Mouse (Mus musculus) induced T-regulatory cell, adult 2 months (primary cell): Measurements from ENCODE around the gene Wdr27.
"Not testable (repeated sequence)": the region's sequence is repeated elsewhere in the genome, so short reads cannot be mapped to it uniquely, and the experiment has no call there.

Experiments used
- DNase-seq: peaks from one replicate; pipeline ENCODE4 v3.0.0-alpha.2; 2012; ENCODE audit warnings: low read depth

Wdr27 gene

GRCm38 (mm10) chr17:14943009-14943728 lies at the start of gene Wdr27, which contains the start of gene 1600012H06Rik:
Gene Wdr27 (minus strand): TSS chr17:14943158.
Gene 1600012H06Rik (plus strand): TSS chr17:14943184.
- DNase-seq = peak; percentile 100

GRCm38 (mm10) chr17:14992522-14993138 lies 49.7 kb upstream of the Wdr27 start:
- DNase-seq = not testable (repeated sequence)

- DNase-seq = not testable (repeated sequence)
Measured at GRCm38 (mm10) chr17:14990116-14990702, 47.3 kb upstream of the Wdr27 start.

- DNase-seq = not testable (repeated sequence)
Measured at GRCm38 (mm10) chr17:14978362-14979038, 35.5 kb upstream of the Wdr27 start, which contains the start of the genes 9030025P20Rik and Gm3417. Gene 9030025P20Rik (plus strand): TSS chr17:14978468. Gene Gm3417 (minus strand): TSS chr17:14978790.

GRCm38 (mm10) chr17:14977718-14978361 lies 34.9 kb upstream of the Wdr27 start:
- DNase-seq = not testable (repeated sequence)

GRCm38 (mm10) chr17:14968373-14968913 lies 25.5 kb upstream of the Wdr27 start:
- not testable (repeated sequence) for DNase-seq

- not testable (repeated sequence) for DNase-seq
Measured at GRCm38 (mm10) chr17:14961557-14962154, 18.7 kb upstream of the Wdr27 start.

GRCm38 (mm10) chr17:14960951-14961556 lies 18.1 kb upstream of the Wdr27 start, which contains the start of gene Phf10:
Gene Phf10 (minus strand): TSS chr17:14961273.
- DNase-seq = peak; percentile 61

- DNase-seq = peak; percentile 42
Measured at GRCm38 (mm10) chr17:14960520-14960919, 17.6 kb upstream of the Wdr27 start.

GRCm38 (mm10) chr17:14959979-14960378 lies 17.0 kb upstream of the Wdr27 start:
- DNase-seq = no peak

- no peak for DNase-seq
Measured at GRCm38 (mm10) chr17:14958686-14959327, 15.8 kb upstream of the Wdr27 start.

GRCm38 (mm10) chr17:14953452-14953851 lies 10.5 kb upstream of the Wdr27 start:
- no peak for DNase-seq

- no peak for DNase-seq
Measured at GRCm38 (mm10) chr17:14949161-14949827, 6.3 kb upstream of the Wdr27 start.

GRCm38 (mm10) chr17:14944551-14944950 lies 1.6 kb upstream of the Wdr27 start:
- DNase-seq = no peak

GRCm38 (mm10) chr17:14943729-14944059 lies 736 bp upstream of the Wdr27 start:
- peak; percentile 40 for DNase-seq

GRCm38 (mm10) chr17:14942181-14942580 lies 777 bp downstream of the Wdr27 start:
- not testable (repeated sequence) for DNase-seq

GRCm38 (mm10) chr17:14935841-14936605 lies 6.9 kb downstream of the Wdr27 start:
- no peak for DNase-seq

GRCm38 (mm10) chr17:14935280-14935679 lies 7.7 kb downstream of the Wdr27 start:
- DNase-seq = not testable (repeated sequence)

GRCm38 (mm10) chr17:14931469-14931868 lies 11.5 kb downstream of the Wdr27 start:
- DNase-seq = no peak
